Mouse (Mus musculus) heart, embryonic 11.5 days (tissue): Measurements from ENCODE around the gene Nol3. TPM values are rescaled to one million over a fixed set of nuclear protein-coding genes. Genes with fewer than 3 reads are reported as not detected.

ENCODE experiments used
- ATAC-seq: fragments of 200-750 bp; cut with Nextera tagmentation; replicated peaks from 2 replicates; pipeline ENCODE4 v1.8.0; 2017; ENCODE audit warnings: moderate library complexity; ENCODE audit not compliant: insufficient number of reproducible peaks, low FRiP score, low TSS enrichment
- H3K27ac ChIP-seq: fragments of 300-500 bp; sonication (generic); 2 replicates; pipeline ENCODE4 v1.5.1; 2014; ENCODE audit warnings: mild to moderate bottlenecking, low read depth, low read length
- H3K27me3 ChIP-seq: fragments of 300-500 bp; sonication (generic); 2 replicates; pipeline ENCODE4 v1.6.1; 2014; ENCODE audit warnings: mild to moderate bottlenecking, low read length, mixed read lengths; ENCODE audit not compliant: control insufficient read depth, insufficient read depth
- H3K36me3 ChIP-seq: fragments of 300-500 bp; sonication (generic); 2 replicates; pipeline ENCODE4 v1.6.1; 2014; ENCODE audit warnings: mild to moderate bottlenecking, low read length, moderate library complexity, mixed read lengths; ENCODE audit not compliant: control insufficient read depth, insufficient read depth
- H3K4me1 ChIP-seq: fragments of 300-500 bp; sonication (generic); 2 replicates; pipeline ENCODE4 v1.6.1; 2014; ENCODE audit warnings: low read length; ENCODE audit not compliant: control insufficient read depth, insufficient read depth
- H3K4me2 ChIP-seq: fragments of 300-500 bp; sonication (generic); 2 replicates; pipeline ENCODE4 v1.6.1; 2014; ENCODE audit warnings: mild to moderate bottlenecking, moderate library complexity
- H3K4me3 ChIP-seq: fragments of 300-500 bp; sonication (generic); 2 replicates; pipeline ENCODE4 v1.5.1; 2014; ENCODE audit warnings: low read depth, low read length
- H3K9ac ChIP-seq: fragments of 300-500 bp; sonication (generic); 2 replicates; pipeline ENCODE4 v1.6.1; 2014; ENCODE audit warnings: mild to moderate bottlenecking, low read depth, low read length, moderate library complexity
- H3K9me3 ChIP-seq: fragments of 300-500 bp; sonication (generic); replicated peaks from 2 replicates; pipeline ENCODE4 v1.6.1; 2016; ENCODE audit warnings: low read length; ENCODE audit not compliant: control insufficient read depth
- WGBS: fragments of 180-500 bp; shearing (Covaris S2); extraction: QIAGEN DNeasy Blood & Tissue Kit; methylation state at CpG from one replicate; pipeline ENCODE4 v1.1.7; 2014; ENCODE audit not compliant: insufficient replicate concordance; 5-methylcytosine and 5-hydroxymethylcytosine counted together
- polyA plus RNA-seq: library from polyadenylated mRNA; unstranded; fragments of >200 nt; fragmentation: Nextera tagmentation; extraction: Ambion mirVana; gene quantifications from 2 replicates; pipeline ENCODE4 v1.2.1, GENCODE M21; 2014

Nol3 gene
- polyA plus RNA-seq, 1 experiment from 2014 or later = 1.8 TPM

GRCm38 (mm10) chr8:105260371-105261099 is 15.4 kb upstream of the Nol3 start:
- H3K36me3 ChIP-seq = no peaks in the 10 kb centered on the region
- peaks cover 10% of the 10 kb centered on the region for H3K4me1 ChIP-seq
- no peaks in the 10 kb centered on the region for H3K9me3 ChIP-seq
- no peak for ATAC-seq
- H3K9ac ChIP-seq = no peak overlapping the region
- 67% methylated on average over 7 of the region's 7 CpGs for WGBS
- H3K4me3 ChIP-seq = no peak overlapping the region
- peaks cover 47% of the 10 kb centered on the region for H3K27me3 ChIP-seq
- H3K27ac ChIP-seq = no peak overlapping the region
- H3K4me2 ChIP-seq = no peak overlapping the region

GRCm38 (mm10) chr8:105261326-105261980 is 14.5 kb upstream of the Nol3 start:
- peaks cover 5% of the 10 kb centered on the region; the same call in 1 of the 2 replicates for H3K9me3 ChIP-seq
- H3K4me2 ChIP-seq = no peak overlapping the region
- H3K36me3 ChIP-seq = no peaks in the 10 kb centered on the region
- ATAC-seq = no peak
- peaks cover 9% of the 10 kb centered on the region; the same call in 1 of the 2 replicates for H3K4me1 ChIP-seq
- H3K9ac ChIP-seq = no peak overlapping the region
- H3K27me3 ChIP-seq = peaks cover 46% of the 10 kb centered on the region
- 75% methylated on average over 12 of the region's 12 CpGs for WGBS
- no peak overlapping the region for H3K4me3 ChIP-seq
- H3K27ac ChIP-seq = no peak overlapping the region

- Histone ChIP-seq H3K9ac (no peak overlapping the region; the same call in 1 of the 2 replicates), H3K27ac (no peak overlapping the region), H3K4me2 (peak overlapping the region; percentile 97; the same call in 1 of the 2 replicates), H3K4me3 (peak overlapping the region; percentile 81), H3K4me1 (peaks cover 14% of the 10 kb centered on the region), H3K27me3 (peaks cover 57% of the 10 kb centered on the region), H3K36me3 (no peaks in the 10 kb centered on the region), H3K9me3 (peaks cover 5% of the 10 kb centered on the region; the same call in 1 of the 2 replicates)
- WGBS = 38% methylated on average over 16 of the region's 16 CpGs
- ATAC-seq = no peak
Observed at GRCm38 (mm10) chr8:105263244-105263912, 12.6 kb upstream of the Nol3 start.

- peak within 1 kb of the TSS; percentile 81 for H3K4me3 ChIP-seq
- peaks cover 57% of the 10 kb centered on the region for H3K27me3 ChIP-seq
- 1% methylated on average over 54 of the region's 54 CpGs for WGBS
- peaks cover 5% of the 10 kb centered on the region; the same call in 1 of the 2 replicates for H3K9me3 ChIP-seq
- no peaks in the 10 kb centered on the region for H3K36me3 ChIP-seq
- no peak within 1 kb of the TSS for H3K27ac ChIP-seq
- H3K4me1 ChIP-seq = peaks cover 13% of the 10 kb centered on the region
- H3K9ac ChIP-seq = peak within 1 kb of the TSS; percentile 76
- peak; percentile 73 for ATAC-seq
- H3K4me2 ChIP-seq = peak within 1 kb of the TSS; percentile 97
Observed at GRCm38 (mm10) chr8:105264024-105264982, 11.6 kb upstream of the Nol3 start, which contains the start of the genes Tradd and Fbxl8. Tradd (minus strand) TSS chr8:105264609. Fbxl8 (plus strand) TSS chr8:105264648.

- Histone ChIP-seq H3K27me3 (peaks cover 58% of the 10 kb centered on the region), H3K4me1 (peaks cover 19% of the 10 kb centered on the region), H3K36me3 (no peaks in the 10 kb centered on the region), H3K9me3 (peaks cover 5% of the 10 kb centered on the region; the same call in 1 of the 2 replicates), H3K4me3 (peak overlapping the region; percentile 81), H3K4me2 (peak overlapping the region; percentile 97), H3K9ac (peak overlapping the region; percentile 76; the same call in 1 of the 2 replicates), H3K27ac (no peak overlapping the region)
- 17% methylated on average over 10 of the region's 10 CpGs for WGBS
- ATAC-seq = no peak
Observed at GRCm38 (mm10) chr8:105265128-105265527, 10.8 kb upstream of the Nol3 start.

GRCm38 (mm10) chr8:105266775-105267174 is 9.2 kb upstream of the Nol3 start:
- no peak overlapping the region for H3K4me2 ChIP-seq
- no peak overlapping the region for H3K9ac ChIP-seq
- H3K27me3 ChIP-seq = peaks cover 64% of the 10 kb centered on the region
- H3K9me3 ChIP-seq = peaks cover 5% of the 10 kb centered on the region; the same call in 1 of the 2 replicates
- H3K4me1 ChIP-seq = peaks cover 23% of the 10 kb centered on the region
- no peak for ATAC-seq
- no peak overlapping the region for H3K4me3 ChIP-seq
- no peak overlapping the region for H3K27ac ChIP-seq
- 19% methylated on average over 13 of the region's 13 CpGs for WGBS
- no peaks in the 10 kb centered on the region for H3K36me3 ChIP-seq

GRCm38 (mm10) chr8:105268342-105269074 is 7.4 kb upstream of the Nol3 start:
- Histone ChIP-seq H3K27ac (no peak overlapping the region), H3K4me1 (peaks cover 23% of the 10 kb centered on the region)
- under 1% methylated on average over 65 of the region's 65 CpGs for WGBS

More at GRCm38 (mm10) chr8:105268342-105269074, 7.4 kb upstream of the Nol3 start:
- Histone ChIP-seq H3K36me3 (no peaks in the 10 kb centered on the region), H3K4me2 (peak overlapping the region; percentile 74), H3K27me3 (peaks cover 77% of the 10 kb centered on the region), H3K4me3 (peak overlapping the region; percentile 48), H3K9ac (peak overlapping the region; percentile 58), H3K9me3 (peaks cover 5% of the 10 kb centered on the region; the same call in 1 of the 2 replicates)
- ATAC-seq = peak; percentile 18; the same call in 1 of the 2 replicates
